Mouse (Mus musculus): ENCODE measurements around the gene Polk. TPM values are rescaled to one million over a fixed set of nuclear protein-coding genes. Genes with fewer than 3 reads are reported as not detected.

Gene Polk
- polyA plus RNA-seq, 1 experiment from 2014 or later: 9.1 TPM

GRCm38 (mm10) chr13:96507541-96507940, 34.8 kb downstream of the Polk start:
- Histone ChIP-seq H3K4me1 (ENCODE audit: control insufficient read depth, insufficient read depth, low read length) (no peaks in the 10 kb centered on the region), H3K4me2 (ENCODE audit: low read depth, low read length) (no peak overlapping the region), H3K9ac (replicated peaks; ENCODE audit: low read length) (no peak overlapping the region), H3K9me3 (replicated peaks; ENCODE audit: control insufficient read depth, low read length) (no peaks in the 10 kb centered on the region), H3K27me3 (ENCODE audit: control insufficient read depth, insufficient read depth, low read length) (no peaks in the 10 kb centered on the region), H3K4me3 (ENCODE audit: low read depth, low read length) (no peak overlapping the region), H3K27ac (replicated peaks; ENCODE audit: low read depth, low read length) (no peak overlapping the region), H3K36me3 (replicated peaks; ENCODE audit: control insufficient read depth, insufficient read depth, low read depth, low read length) (no peaks in the 10 kb centered on the region)
- WGBS: 89% methylated on average over 4 of the region's 4 CpGs
- DNase-seq (ENCODE audit: low spot score) (no peak), ATAC-seq (replicated peaks; ENCODE audit: insufficient number of reproducible peaks, low FRiP score, low TSS enrichment, low read depth) (no peak)

DNA sequence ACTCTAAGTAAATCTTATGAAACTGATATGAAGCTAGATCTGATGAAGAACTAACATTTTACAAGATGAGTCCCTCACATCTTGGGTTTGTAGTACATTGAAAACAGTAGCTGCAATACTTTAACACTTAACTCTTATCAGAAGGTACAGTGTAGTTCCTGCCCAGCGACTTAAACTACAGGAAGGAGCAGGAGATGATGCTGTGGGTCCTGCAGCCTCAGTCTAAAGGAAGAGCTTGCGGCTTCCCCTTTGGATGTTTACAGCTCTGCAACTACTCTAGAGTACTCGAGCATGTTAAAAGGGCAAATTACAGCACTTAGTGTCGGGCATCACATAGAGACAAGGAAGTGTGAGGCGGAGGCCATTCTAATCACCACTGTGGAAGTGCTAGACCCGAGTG, 36.1 kb downstream of the Polk start:
- H3K36me3 ChIP-seq (replicated peaks; ENCODE audit: control insufficient read depth, insufficient read depth, low read depth, low read length): no peaks in the 10 kb centered on the region
- H3K4me1 ChIP-seq (ENCODE audit: control insufficient read depth, insufficient read depth, low read length): no peaks in the 10 kb centered on the region
- no peak overlapping the region for H3K9ac ChIP-seq (replicated peaks; ENCODE audit: low read length)
- H3K27me3 ChIP-seq (ENCODE audit: control insufficient read depth, insufficient read depth, low read length): no peaks in the 10 kb centered on the region
- H3K4me3 ChIP-seq (ENCODE audit: low read depth, low read length): no peak overlapping the region
- ATAC-seq (replicated peaks; ENCODE audit: insufficient number of reproducible peaks, low FRiP score, low TSS enrichment, low read depth) (no peak), DNase-seq (ENCODE audit: low spot score) (no peak)
- WGBS: 83% methylated on average over 6 of the region's 6 CpGs
- no peak overlapping the region for H3K27ac ChIP-seq (replicated peaks; ENCODE audit: low read depth, low read length)
- H3K9me3 ChIP-seq (replicated peaks; ENCODE audit: control insufficient read depth, low read length): no peaks in the 10 kb centered on the region
- H3K4me2 ChIP-seq (ENCODE audit: low read depth, low read length): no peak overlapping the region

DNA sequence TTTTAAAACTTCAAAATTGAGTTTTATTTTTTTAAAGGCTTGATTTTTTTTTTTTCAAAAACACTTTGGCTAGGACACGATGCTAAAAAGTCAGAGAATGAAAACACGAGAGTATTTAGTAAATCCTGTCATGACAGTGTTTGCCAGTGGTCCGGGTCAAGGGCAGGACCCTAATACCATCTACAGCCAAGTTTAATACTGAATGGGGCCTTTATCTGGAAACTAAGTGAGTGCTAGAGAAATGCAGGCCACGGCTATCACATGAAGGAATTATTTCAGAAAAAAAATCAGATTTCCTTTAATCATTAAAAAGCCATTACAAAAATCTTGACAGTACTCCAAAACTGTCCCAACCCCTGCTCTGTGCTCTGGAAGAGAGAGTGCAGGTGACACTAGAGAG, 36.7 kb downstream of the Polk start:
- H3K9ac ChIP-seq (replicated peaks; ENCODE audit: low read length): no peak overlapping the region
- H3K36me3 ChIP-seq (replicated peaks; ENCODE audit: control insufficient read depth, insufficient read depth, low read depth, low read length): no peaks in the 10 kb centered on the region
- no peaks in the 10 kb centered on the region for H3K4me1 ChIP-seq (ENCODE audit: control insufficient read depth, insufficient read depth, low read length)
- H3K4me2 ChIP-seq (ENCODE audit: low read depth, low read length): no peak overlapping the region
- H3K4me3 ChIP-seq (ENCODE audit: low read depth, low read length): no peak overlapping the region
- no peaks in the 10 kb centered on the region for H3K27me3 ChIP-seq (ENCODE audit: control insufficient read depth, insufficient read depth, low read length)
- ATAC-seq (replicated peaks; ENCODE audit: insufficient number of reproducible peaks, low FRiP score, low TSS enrichment, low read depth): no peak
- H3K27ac ChIP-seq (replicated peaks; ENCODE audit: low read depth, low read length): no peak overlapping the region
- WGBS: 82% methylated on average over 4 of the region's 4 CpGs
- H3K9me3 ChIP-seq (replicated peaks; ENCODE audit: control insufficient read depth, low read length): no peaks in the 10 kb centered on the region
- no peak for DNase-seq (ENCODE audit: low spot score)

GRCm38 (mm10) chr13:96499891-96500290, 42.5 kb downstream of the Polk start:
- no peak overlapping the region for H3K27ac ChIP-seq (replicated peaks; ENCODE audit: low read depth, low read length)
- no peaks in the 10 kb centered on the region for H3K9me3 ChIP-seq (replicated peaks; ENCODE audit: control insufficient read depth, low read length)
- H3K27me3 ChIP-seq (ENCODE audit: control insufficient read depth, insufficient read depth, low read length): no peaks in the 10 kb centered on the region
- H3K9ac ChIP-seq (replicated peaks; ENCODE audit: low read length): no peak overlapping the region
- 88% methylated on average over 2 of the region's 2 CpGs for WGBS
- no peak overlapping the region for H3K4me3 ChIP-seq (ENCODE audit: low read depth, low read length)
- ATAC-seq (replicated peaks; ENCODE audit: insufficient number of reproducible peaks, low FRiP score, low TSS enrichment, low read depth) (no peak), DNase-seq (ENCODE audit: low spot score) (no peak)
- H3K4me2 ChIP-seq (ENCODE audit: low read depth, low read length): no peak overlapping the region
- H3K36me3 ChIP-seq (replicated peaks; ENCODE audit: control insufficient read depth, insufficient read depth, low read depth, low read length): no peaks in the 10 kb centered on the region
- no peaks in the 10 kb centered on the region for H3K4me1 ChIP-seq (ENCODE audit: control insufficient read depth, insufficient read depth, low read length)

DNA sequence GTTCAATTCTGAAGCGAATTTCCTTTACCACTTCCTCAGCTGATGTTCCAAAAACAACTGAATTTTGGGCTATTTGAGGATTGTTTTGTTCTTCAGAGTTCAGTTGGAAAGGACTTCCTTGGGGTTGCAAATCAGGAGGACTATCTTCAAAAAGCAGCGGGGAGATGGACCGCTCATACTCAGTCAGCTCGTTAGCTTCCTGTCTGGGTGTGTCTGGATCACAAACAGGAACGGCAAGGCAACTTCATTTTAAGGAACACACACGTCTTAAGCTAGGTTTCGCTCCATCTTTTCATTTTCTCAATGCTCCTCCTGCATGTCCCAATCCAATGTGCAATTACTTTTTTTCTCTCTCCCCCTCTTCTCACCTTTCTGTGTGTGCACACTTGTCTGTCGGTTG, 45.7 kb downstream of the Polk start:
- no peak for ATAC-seq (replicated peaks; ENCODE audit: insufficient number of reproducible peaks, low FRiP score, low TSS enrichment, low read depth)
- Histone ChIP-seq H3K27ac (replicated peaks; ENCODE audit: low read depth, low read length) (no peak overlapping the region), H3K4me3 (ENCODE audit: low read depth, low read length) (no peak overlapping the region), H3K9me3 (replicated peaks; ENCODE audit: control insufficient read depth, low read length) (no peaks in the 10 kb centered on the region), H3K9ac (replicated peaks; ENCODE audit: low read length) (no peak overlapping the region), H3K4me2 (ENCODE audit: low read depth, low read length) (no peak overlapping the region), H3K4me1 (ENCODE audit: control insufficient read depth, insufficient read depth, low read length) (no peaks in the 10 kb centered on the region), H3K27me3 (ENCODE audit: control insufficient read depth, insufficient read depth, low read length) (no peaks in the 10 kb centered on the region), H3K36me3 (replicated peaks; ENCODE audit: control insufficient read depth, insufficient read depth, low read depth, low read length) (no peaks in the 10 kb centered on the region)
- DNase-seq (ENCODE audit: low spot score): no peak
- 85% methylated on average over 8 of the region's 8 CpGs for WGBS

GRCm38 (mm10) chr13:96490433-96490832, 51.9 kb downstream of the Polk start, which contains the start of gene Gm17622:
TSS of gene Gm17622 (plus strand) at chr13:96490733.
- H3K9me3 ChIP-seq (replicated peaks; ENCODE audit: control insufficient read depth, low read length): no peaks in the 10 kb centered on the region
- no peaks in the 10 kb centered on the region for H3K36me3 ChIP-seq (replicated peaks; ENCODE audit: control insufficient read depth, insufficient read depth, low read depth, low read length)
- H3K4me3 ChIP-seq (ENCODE audit: low read depth, low read length): no peak within 1 kb of the TSS
- H3K27ac ChIP-seq (replicated peaks; ENCODE audit: low read depth, low read length): no peak within 1 kb of the TSS
- WGBS: 96% methylated on average over 3 of the region's 3 CpGs
- no peak within 1 kb of the TSS for H3K4me2 ChIP-seq (ENCODE audit: low read depth, low read length)
- no peaks in the 10 kb centered on the region for H3K4me1 ChIP-seq (ENCODE audit: control insufficient read depth, insufficient read depth, low read length)
- no peak within 1 kb of the TSS for H3K9ac ChIP-seq (replicated peaks; ENCODE audit: low read length)
- no peak for DNase-seq (ENCODE audit: low spot score)
- no peak for ATAC-seq (replicated peaks; ENCODE audit: insufficient number of reproducible peaks, low FRiP score, low TSS enrichment, low read depth)
- H3K27me3 ChIP-seq (ENCODE audit: control insufficient read depth, insufficient read depth, low read length): no peaks in the 10 kb centered on the region

DNA sequence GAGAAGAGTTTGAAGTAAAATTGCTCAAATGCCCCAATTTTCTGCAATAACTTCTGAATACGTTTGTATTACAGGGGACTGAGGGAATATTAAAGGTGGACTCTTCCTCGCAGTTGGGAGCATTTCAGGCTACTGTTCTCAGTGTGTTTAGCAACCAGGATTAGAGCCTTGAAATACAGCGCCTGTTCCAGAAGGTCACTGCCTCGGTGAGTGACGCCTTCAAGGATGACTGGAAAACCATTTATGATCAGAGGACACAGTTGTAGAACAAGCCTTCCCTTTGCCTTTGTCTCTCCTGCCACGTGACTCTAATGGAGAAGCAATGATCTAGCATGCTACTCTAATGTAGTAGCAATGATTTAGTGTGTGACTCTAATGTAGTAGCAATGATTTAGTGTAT, 54.4 kb downstream of the Polk start:
- no peak overlapping the region for H3K27ac ChIP-seq (replicated peaks; ENCODE audit: low read depth, low read length)

DNA sequence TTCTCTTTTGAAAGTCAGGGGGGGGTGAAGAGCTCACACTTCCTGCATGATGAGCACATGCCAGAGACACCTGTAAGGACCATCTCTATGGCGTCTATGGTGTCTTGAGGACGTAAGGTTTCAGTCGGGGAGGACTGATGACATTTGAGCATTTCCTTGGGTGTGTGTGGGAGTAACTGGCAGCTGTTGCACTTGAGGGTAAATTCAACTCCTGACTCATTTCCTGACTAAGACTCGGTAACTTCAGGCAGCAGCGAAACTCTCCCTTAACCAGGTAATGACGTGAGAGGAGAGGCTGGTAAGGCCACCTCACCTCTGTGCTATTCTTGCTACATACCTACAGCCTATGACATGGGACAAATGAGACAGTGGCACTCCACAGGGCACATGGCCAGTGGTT, 55.1 kb downstream of the Polk start:
- Histone ChIP-seq H3K36me3 (replicated peaks; ENCODE audit: control insufficient read depth, insufficient read depth, low read depth, low read length) (no peaks in the 10 kb centered on the region), H3K4me2 (ENCODE audit: low read depth, low read length) (no peak overlapping the region), H3K27ac (replicated peaks; ENCODE audit: low read depth, low read length) (no peak overlapping the region), H3K4me1 (ENCODE audit: control insufficient read depth, insufficient read depth, low read length) (no peaks in the 10 kb centered on the region), H3K4me3 (ENCODE audit: low read depth, low read length) (no peak overlapping the region), H3K9ac (replicated peaks; ENCODE audit: low read length) (no peak overlapping the region), H3K9me3 (replicated peaks; ENCODE audit: control insufficient read depth, low read length) (no peaks in the 10 kb centered on the region), H3K27me3 (ENCODE audit: control insufficient read depth, insufficient read depth, low read length) (no peaks in the 10 kb centered on the region)
- WGBS: 91% methylated on average over 6 of the region's 6 CpGs
- no peak for ATAC-seq (replicated peaks; ENCODE audit: insufficient number of reproducible peaks, low FRiP score, low TSS enrichment, low read depth)
- no peak for DNase-seq (ENCODE audit: low spot score)

More for the DNA sequence above, 54.4 kb downstream of the Polk start:
- DNase-seq (ENCODE audit: low spot score) (no peak), ATAC-seq (replicated peaks; ENCODE audit: insufficient number of reproducible peaks, low FRiP score, low TSS enrichment, low read depth) (no peak)
- no peaks in the 10 kb centered on the region for H3K27me3 ChIP-seq (ENCODE audit: control insufficient read depth, insufficient read depth, low read length)
- H3K9ac ChIP-seq (replicated peaks; ENCODE audit: low read length): no peak overlapping the region
- no peaks in the 10 kb centered on the region for H3K9me3 ChIP-seq (replicated peaks; ENCODE audit: control insufficient read depth, low read length)
- no peaks in the 10 kb centered on the region for H3K36me3 ChIP-seq (replicated peaks; ENCODE audit: control insufficient read depth, insufficient read depth, low read depth, low read length)
- no peak overlapping the region for H3K4me2 ChIP-seq (ENCODE audit: low read depth, low read length)
- H3K4me1 ChIP-seq (ENCODE audit: control insufficient read depth, insufficient read depth, low read length): no peaks in the 10 kb centered on the region
- H3K4me3 ChIP-seq (ENCODE audit: low read depth, low read length): no peak overlapping the region
- WGBS: 90% methylated on average over 6 of the region's 6 CpGs

Data from embryonic facial prominence, embryonic 11.5 days (tissue).